Mouse (Mus musculus): ENCODE measurements around the gene Abcb4.
"Not testable (repeated sequence)": the region's sequence is repeated elsewhere in the genome, so short reads cannot be mapped to it uniquely, and the experiment has no call there.

DNA sequence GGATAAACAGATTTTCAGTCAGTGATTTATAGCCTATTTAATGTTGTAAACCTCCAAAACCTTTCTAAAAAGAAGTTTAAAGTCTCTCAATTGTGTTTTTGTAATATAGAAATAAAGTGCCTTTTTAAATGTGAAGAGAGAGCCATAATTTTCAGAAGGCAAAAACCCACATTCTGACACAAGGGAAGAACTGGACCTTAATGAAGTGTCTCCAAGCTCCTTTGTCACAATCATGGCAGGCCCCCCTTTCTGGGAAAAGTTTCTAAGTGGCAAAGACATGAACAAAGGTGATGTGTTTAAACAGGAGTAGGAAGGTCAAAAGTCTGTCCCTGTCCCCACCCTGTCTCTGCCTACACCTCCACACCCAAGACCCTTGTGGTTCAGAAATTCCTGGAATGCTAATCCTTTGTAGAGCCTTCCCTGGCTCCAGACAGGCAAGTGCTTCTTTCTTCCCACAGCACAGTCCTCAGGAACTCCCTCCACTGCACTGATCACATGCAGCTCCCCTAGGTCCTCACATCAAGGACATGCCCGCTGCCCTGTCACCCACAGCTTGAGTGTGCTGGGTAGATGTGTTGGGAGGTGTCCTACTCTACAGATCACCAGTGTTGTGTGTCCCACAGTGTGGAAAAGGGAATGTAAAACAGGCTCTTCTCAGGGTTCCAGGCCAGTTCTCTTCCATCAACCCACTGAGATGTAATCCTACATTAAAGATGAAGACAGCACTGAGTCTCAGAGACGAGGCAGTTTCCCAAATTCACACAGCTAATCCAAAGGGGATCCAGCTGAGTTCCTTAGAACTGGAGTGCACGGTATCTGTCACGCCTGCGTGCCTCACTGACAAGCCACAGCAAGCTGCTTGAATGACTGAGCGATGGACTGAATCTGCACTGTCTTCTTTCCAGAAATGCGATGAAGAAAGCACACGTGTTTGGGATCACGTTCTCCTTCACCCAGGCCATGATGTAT is 44.6 kb upstream of the Abcb4 start:
- TF ChIP-seq MAX (IDR thresholded peaks at IDR 0.05; ENCODE audit: low read depth); USF1 (IDR thresholded peaks at IDR 0.05; ENCODE audit: low read depth); POLR2A (IDR thresholded peaks at IDR 0.05; ENCODE audit: insufficient read length, low read depth); E2F4 (IDR thresholded peaks at IDR 0.05; ENCODE audit: insufficient read depth); REST (IDR thresholded peaks at IDR 0.05; ENCODE audit: insufficient read depth, insufficient read length); POLR2AphosphoS2 (IDR thresholded peaks at IDR 0.05; ENCODE audit: insufficient read length, low read depth); TCF12 (IDR thresholded peaks at IDR 0.05; ENCODE audit: insufficient read depth, poor library complexity, severe bottlenecking); CEBPB (IDR thresholded peaks at IDR 0.05; ENCODE audit: insufficient read depth, poor library complexity, severe bottlenecking); MYOD1 (IDR thresholded peaks at IDR 0.05; ENCODE audit: control insufficient read depth in 1 of 3, insufficient read length in 2 of 3, low read depth in 2 of 3): not testable (repeated sequence)

All from myocyte (in vitro differentiated cells).